20 mouse cellular contexts compared by ENCODE assay signal in the genomic region with DNA sequence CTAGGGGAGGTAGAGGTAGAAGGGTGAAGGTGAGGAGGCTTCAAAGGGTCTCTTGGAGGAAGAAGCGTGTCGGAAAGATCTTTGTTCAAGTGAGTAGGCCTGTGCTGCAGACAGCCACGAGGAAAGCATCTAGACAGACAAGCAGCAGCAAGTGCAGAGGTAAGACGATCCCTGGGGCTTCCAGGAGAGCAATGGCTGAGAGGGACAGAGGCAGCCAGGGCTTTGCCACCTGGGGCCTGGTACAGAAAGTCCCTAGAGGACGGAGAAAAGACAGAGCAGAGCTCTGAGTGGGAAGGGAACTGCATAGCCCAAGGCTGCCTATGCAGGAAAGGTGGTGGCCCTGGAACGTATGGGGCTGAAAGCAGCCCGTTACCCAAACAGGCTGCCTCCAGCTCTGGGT. TPM values are rescaled to one million over a fixed set of nuclear protein-coding genes. Genes with fewer than 3 reads are reported as not detected.
DNase-seq lines count a peak whose midpoint lies in the region; ATAC-seq lines count a peak whose summit lies in the region.
"Had no signal": no experiment of that assay in that cellular context is flagged by ENCODE, and none has a peak within 500 bp of the region (broad histone marks: within the 10 kb centered on the region; RNA-seq: fewer than 3 reads in every experiment).

No protein-coding gene starts in this region.

- no peaks in the 10 kb centered on the region for H3K9me3 ChIP-seq in heart, embryonic 15.5 days (replicated peaks)
- H3K9me3 ChIP-seq in midbrain, embryonic 10.5 days (replicated peaks), result no peaks in the 10 kb centered on the region
- H3K9me3 ChIP-seq in midbrain, embryonic 14.5 days (ENCODE audit: control insufficient read depth, low read length), result no peaks in the 10 kb centered on the region
- no peaks in the 10 kb centered on the region for H3K9me3 ChIP-seq in limb, embryonic 11.5 days (ENCODE audit: control insufficient read depth, low read length)
- H3K9me3 ChIP-seq: forebrain, embryonic 15.5 days; heart, embryonic 13.5 days; hindbrain, embryonic 15.5 days; neural tube, embryonic 12.5 days had no signal

- H3K4me2 ChIP-seq in heart, embryonic 15.5 days, result no peak overlapping the region
- H3K4me2 ChIP-seq in midbrain, embryonic 14.5 days (ENCODE audit: low read length), result no peak overlapping the region
- no peak overlapping the region for H3K4me2 ChIP-seq in limb, embryonic 11.5 days (ENCODE audit: low read depth, severe bottlenecking)
- H3K4me2 ChIP-seq: forebrain, embryonic 15.5 days; heart, embryonic 13.5 days; hindbrain, embryonic 15.5 days; neural tube, embryonic 12.5 days had no signal

- peaks cover 52% of the 10 kb centered on the region for H3K4me1 ChIP-seq in heart, embryonic 15.5 days (replicated peaks)
- H3K4me1 ChIP-seq in midbrain, embryonic 10.5 days, result peaks cover 32% of the 10 kb centered on the region
- H3K4me1 ChIP-seq in midbrain, embryonic 14.5 days (ENCODE audit: control insufficient read depth, insufficient read depth, low read length), result no peaks in the 10 kb centered on the region
- H3K4me1 ChIP-seq in limb, embryonic 11.5 days (ENCODE audit: control insufficient read depth, insufficient read depth, low read length), result peaks cover 35% of the 10 kb centered on the region
- H3K4me1 ChIP-seq: hindbrain, embryonic 15.5 days had no signal

- no peaks in the 10 kb centered on the region for H3K36me3 ChIP-seq in heart, embryonic 15.5 days
- no peaks in the 10 kb centered on the region for H3K36me3 ChIP-seq in midbrain, embryonic 10.5 days
- no peaks in the 10 kb centered on the region for H3K36me3 ChIP-seq in midbrain, embryonic 14.5 days (ENCODE audit: control insufficient read depth, insufficient read depth, low read length)
- no peaks in the 10 kb centered on the region for H3K36me3 ChIP-seq in limb, embryonic 11.5 days (ENCODE audit: control insufficient read depth, insufficient read depth, low read length)
- H3K36me3 ChIP-seq: forebrain, embryonic 15.5 days; heart, embryonic 13.5 days; hindbrain, embryonic 15.5 days; neural tube, embryonic 12.5 days had no signal

- no peak overlapping the region for H3K9ac ChIP-seq in heart, embryonic 15.5 days
- no peak overlapping the region for H3K9ac ChIP-seq in midbrain, embryonic 14.5 days (replicated peaks; ENCODE audit: low read length)
- H3K9ac ChIP-seq in limb, embryonic 11.5 days (ENCODE audit: low read length), result peak overlapping the region; percentile 38
- H3K9ac ChIP-seq: forebrain, embryonic 15.5 days; heart, embryonic 13.5 days; hindbrain, embryonic 15.5 days; neural tube, embryonic 12.5 days had no signal

- no peak overlapping the region for H3K4me3 ChIP-seq in heart, embryonic 15.5 days
- H3K4me3 ChIP-seq in midbrain, embryonic 10.5 days, result no peak overlapping the region
- H3K4me3 ChIP-seq in midbrain, embryonic 14.5 days (replicated peaks; ENCODE audit: low read depth, low read length), result no peak overlapping the region
- no peak overlapping the region for H3K4me3 ChIP-seq in limb, embryonic 11.5 days (ENCODE audit: low read depth, low read length)
- H3K4me3 ChIP-seq: erythroblast, embryonic 14.5 days; forebrain, embryonic 15.5 days; heart, embryonic 13.5 days; hindbrain, embryonic 15.5 days; neural tube, embryonic 12.5 days had no signal

- WGBS in heart, embryonic 15.5 days, result 69% methylated on average over 7 of the region's 7 CpGs
- WGBS in midbrain, embryonic 10.5 days, result 65% methylated on average over 7 of the region's 7 CpGs
- WGBS in midbrain, embryonic 14.5 days, result 70% methylated on average over 7 of the region's 7 CpGs
- WGBS in limb, embryonic 11.5 days, result 37% methylated on average over 7 of the region's 7 CpGs

- ATAC-seq in heart, embryonic 15.5 days (replicated peaks; ENCODE audit: insufficient number of reproducible peaks, insufficient read depth, low FRiP score, low read depth), result no peak
- ATAC-seq in midbrain, embryonic 14.5 days (ENCODE audit: low FRiP score, low TSS enrichment), result no peak
- no peak for ATAC-seq in limb, embryonic 11.5 days (ENCODE audit: insufficient number of reproducible peaks, low FRiP score, low TSS enrichment, low read depth)
- ATAC-seq: forebrain, embryonic 15.5 days had no signal

- intact Hi-C loops in heart, postnatal 14 days (cut with DNase I), result loop anchor here (5.0 kb wide), 1 partner anchor 33 kb away; no protein-coding TSS in a partner anchor
- intact Hi-C loops in left cerebral cortex, postnatal 36 days (cut with DNase I), result no loop called here

- no peaks in the 10 kb centered on the region for H3K27me3 ChIP-seq in heart, embryonic 15.5 days
- H3K27me3 ChIP-seq in midbrain, embryonic 10.5 days (ENCODE audit: low read depth, poor library complexity, severe bottlenecking), result no peaks in the 10 kb centered on the region
- H3K27me3 ChIP-seq in midbrain, embryonic 14.5 days (ENCODE audit: control insufficient read depth, insufficient read depth, low read length), result no peaks in the 10 kb centered on the region
- H3K27me3 ChIP-seq in limb, embryonic 11.5 days (ENCODE audit: control insufficient read depth, insufficient read depth, low read length), result no peaks in the 10 kb centered on the region
- H3K27me3 ChIP-seq: forebrain, embryonic 15.5 days; heart, embryonic 13.5 days; hindbrain, embryonic 15.5 days; neural tube, embryonic 12.5 days had no signal

- no peak for DNase-seq in heart, postnatal 14 days
- DNase-seq in midbrain, embryonic 10.5 days (ENCODE audit: low spot score), result no peak
- no peak for DNase-seq in midbrain, embryonic 14.5 days
- DNase-seq in limb, embryonic 11.5 days (ENCODE audit: low spot score), result peak; percentile 34
- no peak for DNase-seq in urinary bladder, adult 2 months (ENCODE audit: low spot score)
- no peak for DNase-seq in left cerebral cortex, postnatal 36 days (ENCODE audit: low spot score in 2 of 2)
- DNase-seq: adrenal gland, postnatal 36 days; cerebellum, adult 8-10 months; gastrocnemius, postnatal 10 days; kidney, adult 9 months; kidney, postnatal 4 days; liver; lung, adult 18-20 months; thymus, postnatal 25 days had no signal

- H3K27ac ChIP-seq in heart, embryonic 15.5 days, result 0 out of 2 replicates have a peak overlapping the region, but pooled peaks have one; percentile 5
- H3K27ac ChIP-seq in midbrain, embryonic 10.5 days (replicated peaks), result peak overlapping the region; percentile 28; the same call in 1 of the 2 replicates
- H3K27ac ChIP-seq in midbrain, embryonic 14.5 days (replicated peaks; ENCODE audit: low read depth, low read length), result no peak overlapping the region
- H3K27ac ChIP-seq in limb, embryonic 11.5 days (replicated peaks; ENCODE audit: low read depth, low read length), result peak overlapping the region; percentile 56
- H3K27ac ChIP-seq: forebrain, embryonic 15.5 days; hindbrain, embryonic 15.5 days; neural tube, embryonic 12.5 days had no signal

RNA-seq across cellular contexts. Expression of a gene that starts 55.2 kb away (rescaled TPM):
- polyA plus RNA-seq in heart, embryonic 15.5 days (2015; fragmentation: Nextera tagmentation; extraction: Ambion mirVana), result 90.2 and 101 TPM in 2 replicates
- total RNA-seq in heart, postnatal 14 days (2021), result 10 to 100 TPM; 27.7 to 33.0 TPM
- 27.3 and 30.3 TPM in 2 replicates for polyA plus RNA-seq in midbrain, embryonic 10.5 days (2016; fragmentation: Nextera tagmentation; extraction: Ambion mirVana)
- 11.4 and 13.6 TPM in 2 replicates for polyA plus RNA-seq in midbrain, embryonic 14.5 days (2014; fragmentation: Nextera tagmentation; extraction: Ambion mirVana)
- polyA plus RNA-seq in limb, embryonic 11.5 days (2014; fragmentation: Nextera tagmentation; extraction: Ambion mirVana), result 112 and 118 TPM in 2 replicates
- 88.0 and 114 TPM in 2 replicates for polyA plus RNA-seq in urinary bladder, adult 2 months (2012; rRNA removed)
- total RNA-seq in left cerebral cortex, postnatal 36 days (2021), result 100 to 1,000 TPM in 1 of 2 experiments, 10 to 100 TPM in 1; 80.7 to 123 TPM
- polyA plus RNA-seq: erythroblast, embryonic 14.5 days had no signal
